Mouse (Mus musculus) MN1 (cell line): ENCODE results near the gene Myl10.
"Not testable (repeated sequence)": the region's sequence is repeated elsewhere in the genome, so short reads cannot be mapped to it uniquely, and the experiment has no call there.

ENCODE experiments used
- DNase-seq: peaks from one replicate; pipeline ENCODE4 v3.0.0-alpha.2; 2016; ENCODE audit warnings: low spot score

Gene Myl10

DNA sequence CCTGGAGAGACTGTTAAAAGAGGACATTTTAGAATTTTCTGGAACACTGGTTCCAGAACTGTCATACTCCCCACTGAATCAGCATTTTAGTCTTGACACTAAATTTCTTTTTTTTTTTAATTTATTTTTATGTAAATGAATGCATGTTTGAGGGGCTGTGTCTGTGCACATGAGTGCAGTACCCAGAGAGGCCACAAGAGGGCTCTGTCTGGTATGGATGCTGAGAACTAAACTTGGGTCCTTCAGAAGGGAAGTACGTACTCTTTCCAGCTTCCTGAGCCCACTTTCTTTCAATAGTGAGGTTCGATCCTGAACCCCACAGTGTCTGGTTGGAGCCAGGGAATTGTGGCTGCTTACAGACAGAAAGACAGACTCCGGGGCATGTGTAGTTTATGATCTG, 12.6 kb downstream of the Myl10 start:
- DNase-seq: no peak

DNA sequence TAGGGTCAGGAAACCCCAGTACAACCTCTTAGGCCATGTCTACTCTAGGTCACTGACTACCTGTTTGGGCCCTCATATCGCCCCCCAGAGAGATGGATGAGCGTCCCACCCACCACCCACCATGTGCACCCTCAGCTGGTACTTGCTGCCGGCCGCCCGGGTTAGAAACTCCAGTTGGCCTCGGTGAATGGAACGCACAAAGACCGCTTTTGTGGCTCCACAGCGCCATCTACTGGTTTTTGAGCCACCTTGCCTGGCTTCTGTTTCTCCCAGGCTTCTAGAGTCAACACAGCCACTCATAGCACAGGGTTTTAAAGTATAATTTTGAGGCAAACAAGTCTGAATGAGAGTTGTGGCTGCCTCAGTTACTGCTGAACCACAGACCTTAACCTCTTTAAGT, 13.9 kb downstream of the Myl10 start:
- peak; percentile 79 for DNase-seq

DNA sequence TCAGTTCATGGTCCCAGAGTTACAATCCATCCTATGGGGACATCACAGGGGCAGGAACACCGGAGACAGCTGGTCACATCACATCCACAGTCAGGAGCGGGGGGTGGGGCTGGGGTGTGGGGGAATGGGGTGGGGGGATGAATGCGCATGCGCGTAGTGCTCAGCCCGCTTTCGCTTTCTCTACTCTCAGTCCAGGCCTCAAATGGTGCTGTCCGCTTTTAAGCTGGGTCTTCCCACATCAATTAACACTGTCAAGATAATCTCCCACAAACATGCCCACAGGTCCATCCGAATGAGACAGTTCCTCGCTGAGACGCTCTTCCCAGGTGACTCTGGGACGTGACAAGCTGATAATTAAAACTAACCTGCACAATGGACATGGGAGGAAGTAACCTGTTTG, 15.2 kb downstream of the Myl10 start:
- DNase-seq: peak; percentile 60

DNA sequence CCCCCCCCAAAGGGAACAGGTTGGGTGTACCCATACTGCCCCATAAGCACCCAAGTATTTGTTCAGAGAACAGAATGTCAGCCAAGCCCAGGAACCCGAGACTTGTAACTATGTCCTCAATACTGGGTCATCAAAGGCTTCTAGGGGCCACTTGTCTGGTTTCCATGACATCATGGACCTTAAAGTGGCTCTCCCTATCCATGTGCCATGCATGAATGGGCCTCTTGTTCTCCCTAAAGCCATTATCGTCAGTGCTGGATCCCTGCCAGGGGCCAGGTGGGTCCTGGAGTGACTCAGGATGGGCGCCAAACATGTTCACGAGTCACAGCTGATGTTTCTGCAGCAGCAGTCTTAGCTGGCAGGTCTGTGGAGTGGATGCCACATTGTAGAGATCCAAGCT, 17.8 kb downstream of the Myl10 start:
- DNase-seq: peak; percentile 47

DNA sequence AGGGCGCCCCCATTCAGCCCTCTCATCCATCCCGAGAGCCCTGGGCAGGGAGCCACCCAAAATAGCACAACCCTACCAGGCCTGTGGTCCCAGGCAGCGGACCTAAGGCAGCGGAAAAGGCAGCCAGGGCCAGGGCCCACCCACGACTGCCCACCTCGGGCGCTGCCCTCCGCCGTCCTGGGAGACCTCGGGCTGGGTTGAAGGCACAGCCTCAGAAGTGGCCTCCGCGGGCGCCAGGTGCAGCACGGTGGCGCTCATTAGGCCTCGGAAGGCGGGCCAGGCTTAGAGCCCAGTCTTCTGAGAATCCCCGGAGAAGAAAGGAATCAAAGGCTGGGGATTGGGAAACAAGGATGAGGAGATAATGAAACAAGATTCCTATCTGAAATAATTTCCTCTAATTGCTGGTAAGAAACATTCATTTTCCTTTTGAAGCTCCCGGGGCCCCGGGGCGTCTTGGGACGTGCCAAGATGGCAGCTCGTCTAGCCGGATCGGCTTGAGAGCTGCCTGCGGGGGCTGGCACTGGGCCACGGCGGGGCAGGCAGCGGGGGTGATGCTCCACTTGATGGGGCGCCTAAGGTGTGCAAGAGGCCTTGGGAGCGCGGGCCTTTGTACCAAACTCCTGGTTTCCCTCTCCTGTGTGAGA, 21.4 kb downstream of the Myl10 start:
- no peak for DNase-seq

DNA sequence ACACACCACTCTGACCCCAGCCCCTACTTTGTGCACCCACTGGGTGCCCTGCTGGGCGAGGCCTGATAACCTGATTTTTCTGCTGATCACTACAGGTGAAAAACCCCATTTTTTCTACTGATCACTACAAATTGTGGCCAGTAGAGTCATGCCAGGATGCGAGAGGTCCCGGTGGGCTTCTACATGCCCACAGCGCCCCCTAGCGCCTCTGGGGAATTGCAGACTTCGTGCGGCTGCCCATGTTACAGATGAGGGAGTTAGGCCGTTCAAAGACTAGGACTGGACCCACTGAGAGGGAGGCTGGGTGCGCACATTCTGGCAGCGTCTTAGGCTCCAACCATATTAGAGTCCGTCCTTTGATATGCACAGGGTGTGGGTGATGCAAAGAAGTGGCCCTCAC, 21.9 kb downstream of the Myl10 start:
- peak; percentile 35 for DNase-seq

DNA sequence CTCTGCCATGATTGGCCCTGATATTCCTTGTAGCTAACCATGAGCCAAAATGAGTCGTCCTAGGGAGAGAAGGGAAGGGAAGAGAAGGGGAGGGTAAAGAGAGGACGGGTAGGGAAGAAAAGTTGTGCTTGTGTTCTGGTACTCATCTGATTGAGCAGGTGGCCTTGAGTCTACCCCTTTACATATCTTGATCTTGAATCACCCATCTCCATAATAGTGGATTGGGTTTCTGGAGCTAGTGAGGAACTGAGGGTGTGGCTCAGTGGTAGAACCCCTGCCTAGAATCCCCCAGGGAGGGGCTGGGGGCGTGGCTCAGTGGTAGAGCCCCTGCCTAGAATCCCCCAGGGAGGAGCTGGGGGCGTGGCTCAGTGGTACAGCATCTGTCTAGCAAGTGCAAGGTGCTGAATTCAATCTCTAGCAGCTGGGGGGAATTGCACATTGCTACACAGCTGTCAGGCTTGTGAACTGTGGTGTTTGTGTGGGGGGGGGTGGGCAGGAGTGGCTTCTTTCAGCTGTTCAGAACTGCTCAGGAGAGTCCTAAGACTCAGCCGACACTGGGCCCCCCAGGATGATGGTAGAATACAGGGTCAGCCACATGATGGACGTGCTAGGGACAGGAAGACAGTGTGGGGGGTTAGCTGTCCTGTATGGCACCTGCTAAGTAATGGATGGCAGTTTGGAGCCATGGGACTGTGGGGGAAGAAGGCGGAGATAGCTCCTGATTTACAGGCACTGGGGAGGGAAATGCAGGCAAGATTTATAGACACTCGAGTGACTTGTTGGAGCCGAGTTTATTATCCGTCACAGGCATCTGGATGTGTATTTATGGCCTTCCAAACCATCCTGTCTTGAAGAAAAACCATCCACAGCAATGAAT, 24.0 kb downstream of the Myl10 start:
- no peak for DNase-seq

DNA sequence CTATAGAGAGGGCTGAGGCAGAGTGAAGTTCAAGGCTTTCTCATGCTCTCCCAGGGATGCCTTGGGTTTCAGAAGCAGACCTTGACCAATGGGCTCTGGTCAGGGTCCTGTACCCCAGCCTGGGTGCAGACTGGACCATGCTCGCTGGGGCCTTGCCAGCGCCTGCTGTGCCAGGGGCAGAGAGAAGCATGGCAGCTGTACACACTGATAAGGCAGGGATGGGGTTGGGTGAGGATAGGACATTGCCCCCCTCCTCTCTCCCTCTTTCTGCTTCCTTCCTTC, 24.6 kb downstream of the Myl10 start:
- no peak for DNase-seq

DNA sequence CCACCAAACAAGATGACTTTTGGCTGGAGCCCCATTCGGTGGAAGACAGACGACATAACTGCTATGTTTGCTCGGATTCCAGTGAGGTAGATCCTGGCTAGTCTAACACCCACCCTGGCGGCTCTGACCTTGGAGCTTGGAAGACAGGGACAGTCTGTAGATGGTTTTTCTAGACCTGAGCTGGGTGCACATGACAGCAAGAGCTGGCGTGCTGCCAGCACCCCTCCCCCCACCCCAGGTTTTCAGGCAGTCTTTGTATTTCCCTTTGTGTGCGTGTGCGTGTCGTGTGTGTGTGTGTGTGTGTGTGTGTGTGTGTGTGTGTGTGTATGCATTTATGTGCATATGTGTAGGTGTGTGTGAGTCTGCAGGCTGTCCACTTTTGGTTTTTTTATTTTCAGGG, 25.7 kb downstream of the Myl10 start:
- no peak for DNase-seq

DNA sequence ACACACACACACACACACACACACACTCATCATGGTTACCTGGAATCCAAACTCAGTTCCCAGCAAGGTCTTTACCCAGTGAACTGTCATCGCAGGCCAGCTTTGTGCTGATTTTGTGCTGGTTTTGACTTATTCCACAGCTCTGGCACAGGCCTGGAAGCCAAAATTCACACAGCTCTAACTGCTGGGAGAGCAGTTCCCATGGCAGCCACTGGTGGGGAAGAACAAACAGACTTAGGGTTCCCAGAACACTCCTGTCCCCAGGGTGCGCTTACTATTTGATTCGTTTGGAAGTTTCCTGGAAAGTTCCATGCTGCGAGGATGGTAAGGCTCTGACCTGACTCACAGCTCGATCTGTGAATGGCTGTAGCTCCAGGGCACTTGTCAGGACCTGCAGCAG, 28.6 kb downstream of the Myl10 start:
- no peak for DNase-seq

DNA sequence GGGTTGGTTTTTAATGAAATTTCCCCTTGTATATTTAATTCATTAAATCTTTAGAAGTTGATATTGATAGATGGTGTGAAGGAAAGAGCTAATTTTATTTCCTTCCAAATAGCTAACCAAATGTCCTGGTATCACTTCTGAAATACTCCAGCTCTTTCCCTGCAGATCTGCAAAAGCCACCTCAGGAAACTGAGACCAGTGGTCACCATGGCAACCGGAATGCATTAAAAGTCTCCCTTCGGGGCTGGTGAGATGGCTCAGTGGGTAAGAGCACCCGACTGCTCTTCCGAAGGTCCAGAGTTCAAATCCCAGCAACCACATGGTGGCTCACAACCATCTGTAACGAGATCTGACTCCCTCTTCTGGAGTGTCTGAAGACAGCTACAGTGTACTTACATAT, 33.3 kb downstream of the Myl10 start:
- DNase-seq: not testable (repeated sequence)

DNA sequence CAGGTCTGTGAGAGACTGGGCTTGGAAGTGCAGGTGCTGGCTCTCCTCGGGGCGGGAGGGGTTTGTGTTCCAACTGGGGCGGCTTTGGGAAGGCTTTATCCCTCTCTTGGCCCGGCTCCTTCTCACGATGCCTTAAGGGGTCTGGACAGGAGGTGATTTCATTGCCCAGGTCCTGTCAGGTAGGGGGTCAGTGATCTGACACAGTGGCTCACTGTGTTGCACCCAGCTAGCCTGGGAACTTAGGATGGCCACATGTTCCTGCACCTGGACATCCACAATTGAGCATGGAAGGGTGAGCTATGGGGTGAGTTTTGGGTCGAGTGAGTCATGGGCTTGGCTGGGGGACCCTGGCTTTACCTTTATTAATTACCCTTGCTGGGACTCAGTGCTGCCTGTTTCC, 46.0 kb downstream of the Myl10 start:
- DNase-seq: no peak

DNA sequence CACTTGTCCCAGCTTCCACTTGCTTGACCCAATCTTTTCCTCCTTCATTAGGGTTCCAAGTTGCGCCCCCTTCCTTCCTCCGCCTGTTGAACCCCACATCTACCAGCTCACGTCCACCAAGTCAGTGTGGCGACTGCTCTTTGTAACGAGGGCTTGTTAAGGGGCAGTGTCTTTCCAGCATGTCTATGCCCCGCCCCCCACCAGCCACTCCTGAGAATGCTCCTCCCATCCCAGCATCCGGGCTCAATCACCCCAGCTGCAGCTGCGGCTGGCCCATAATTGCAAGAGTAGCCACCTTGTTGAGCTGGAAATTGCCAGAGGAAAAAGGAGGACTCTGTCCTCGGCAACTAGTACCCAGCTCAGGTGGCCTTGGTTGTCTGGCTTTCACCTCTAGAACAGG, 53.6 kb downstream of the Myl10 start:
- DNase-seq: no peak
